20 mouse cellular contexts compared by ENCODE assay signal in genomic region chr17:23747471-23747870, GRCm38 (mm10). TPM values are rescaled to one million over a fixed set of nuclear protein-coding genes. Genes with fewer than 3 reads are reported as not detected.
DNase-seq lines count a peak whose midpoint lies in the region; ATAC-seq and TF ChIP-seq lines count a peak whose summit lies in the region.
"Had no signal": no experiment of that assay in that cellular context is flagged by ENCODE, and none has a peak within 500 bp of the region (broad histone marks: within the 10 kb centered on the region; RNA-seq: fewer than 3 reads in every experiment).

No protein-coding gene starts in this region.

- no peak for ATAC-seq in midbrain, embryonic 11.5 days (ENCODE audit: low FRiP score)
- ATAC-seq in midbrain, embryonic 13.5 days = no peak
- ATAC-seq: Patski had no signal

- no peak overlapping the region for H3K9ac ChIP-seq in midbrain, embryonic 11.5 days (ENCODE audit: low read length)
- no peak overlapping the region for H3K9ac ChIP-seq in midbrain, embryonic 13.5 days (replicated peaks)

- H3K9me3 ChIP-seq in midbrain, embryonic 11.5 days (ENCODE audit: control insufficient read depth, low read length) = no peaks in the 10 kb centered on the region
- no peaks in the 10 kb centered on the region for H3K9me3 ChIP-seq in midbrain, embryonic 13.5 days
- H3K9me3 ChIP-seq: G1E had no signal

- peaks cover 10% of the 10 kb centered on the region for H3K4me1 ChIP-seq in midbrain, embryonic 11.5 days (ENCODE audit: control insufficient read depth, insufficient read depth, low read length)
- H3K4me1 ChIP-seq in midbrain, embryonic 13.5 days (replicated peaks) = peaks cover 21% of the 10 kb centered on the region

- peak; percentile 4 for DNase-seq in gastrocnemius, adult 2 months
- no peak for DNase-seq in gastrocnemius, postnatal 36 days
- peak; percentile 83 for DNase-seq in heart, adult 11 months
- DNase-seq in heart, adult 9 months (ENCODE audit: low spot score in 2 of 2) = no peak
- DNase-seq in midbrain, embryonic 11.5 days (ENCODE audit: low spot score, missing footprints) = peak; percentile 59
- DNase-seq in A20 (ENCODE audit: low read depth, low spot score) = peak; percentile 30
- no peak for DNase-seq in layer of hippocampus, postnatal 10 days (ENCODE audit: low spot score in 2 of 2)
- DNase-seq: adrenal gland, adult 2 months; adrenal gland, adult 8-10 months; adrenal gland, postnatal 10 days; adrenal gland, postnatal 14 days; adrenal gland, postnatal 25 days; adrenal gland, postnatal 36 days; cerebellum, adult 11 months; cerebellum, adult 18-20 months had no signal

- no peak for TF ChIP-seq CTCF in gastrocnemius, adult 2 months (IDR thresholded peaks at IDR 0.05)

- H3K27me3 ChIP-seq in midbrain, embryonic 11.5 days (ENCODE audit: control insufficient read depth, insufficient read depth, low read length) = peaks cover 47% of the 10 kb centered on the region
- H3K27me3 ChIP-seq in midbrain, embryonic 13.5 days = peaks cover 59% of the 10 kb centered on the region

- H3K4me3 ChIP-seq in gastrocnemius, adult 2 months = no peak overlapping the region
- H3K4me3 ChIP-seq in midbrain, embryonic 11.5 days (ENCODE audit: low read depth, low read length) = no peak overlapping the region
- no peak overlapping the region for H3K4me3 ChIP-seq in midbrain, embryonic 13.5 days (replicated peaks)

- no peak overlapping the region for H3K4me2 ChIP-seq in midbrain, embryonic 11.5 days
- H3K4me2 ChIP-seq in midbrain, embryonic 13.5 days (replicated peaks) = no peak overlapping the region

- no peak overlapping the region for H3K27ac ChIP-seq in gastrocnemius, adult 2 months
- no peak overlapping the region for H3K27ac ChIP-seq in midbrain, embryonic 11.5 days (ENCODE audit: low read depth, low read length)
- no peak overlapping the region for H3K27ac ChIP-seq in midbrain, embryonic 13.5 days

- intact Hi-C loops in gastrocnemius, adult 2 months (cut with DNase I) = loop anchor here (5.0 kb wide), 1 partner anchor 215 kb away; no protein-coding TSS in a partner anchor
- intact Hi-C loops in gastrocnemius, postnatal 36 days (cut with DNase I) = no loop called here

- WGBS in midbrain, embryonic 11.5 days = 88% methylated on average over 3 of the region's 3 CpGs
- WGBS in midbrain, embryonic 13.5 days = 84% methylated on average over 3 of the region's 3 CpGs

- 0 out of 2 replicates have a peak, but pooled peaks cover 6% of the 10 kb centered on the region for H3K36me3 ChIP-seq in midbrain, embryonic 11.5 days (ENCODE audit: control insufficient read depth, insufficient read depth, low read length)
- peaks cover 22% of the 10 kb centered on the region for H3K36me3 ChIP-seq in midbrain, embryonic 13.5 days

RNA-seq across cellular contexts. Expression of gene Kremen2, which starts 1.8 kb away (rescaled TPM):
- total RNA-seq in gastrocnemius, adult 2 months (2021) = not detected
- total RNA-seq in gastrocnemius, postnatal 36 days (2021) = not detected
- 0.58 and 0.63 TPM in 2 replicates for polyA plus RNA-seq in midbrain, embryonic 11.5 days (2014; fragmentation: Nextera tagmentation; extraction: Ambion mirVana)
- polyA plus RNA-seq in midbrain, embryonic 13.5 days (2015; fragmentation: Nextera tagmentation; extraction: Ambion mirVana) = 0.57 and 0.66 TPM in 2 replicates
- total RNA-seq in layer of hippocampus, postnatal 10 days (2021) = under 1 TPM; 0.20 to 0.27 TPM
- total RNA-seq: adrenal gland, adult 2 months; adrenal gland, postnatal 10 days; adrenal gland, postnatal 14 days; adrenal gland, postnatal 25 days; adrenal gland, postnatal 36 days; MEL had no signal
- polyA plus RNA-seq: Patski had no signal

RNA-seq across cellular contexts. Expression of gene Paqr4, which starts 6.8 kb away (rescaled TPM):
- total RNA-seq in gastrocnemius, adult 2 months (2021) = 1 to 10 TPM; 2.7 to 4.0 TPM
- 1 to 10 TPM; 3.6 to 4.0 TPM for total RNA-seq in gastrocnemius, postnatal 36 days (2021)
- 29.5 and 30.2 TPM in 2 replicates for polyA plus RNA-seq in midbrain, embryonic 11.5 days (2014; fragmentation: Nextera tagmentation; extraction: Ambion mirVana)
- polyA plus RNA-seq in midbrain, embryonic 13.5 days (2015; fragmentation: Nextera tagmentation; extraction: Ambion mirVana) = 55.8 and 56.8 TPM in 2 replicates
- total RNA-seq in layer of hippocampus, postnatal 10 days (2021) = 10 to 100 TPM; 51.8 to 53.1 TPM

RNA-seq across cellular contexts. Expression of gene Pkmyt1, which starts 21.3 kb away (rescaled TPM):
- total RNA-seq in gastrocnemius, adult 2 months (2021) = under 1 TPM; 0.53 to 0.64 TPM
- under 1 TPM; 0.52 to 0.64 TPM for total RNA-seq in gastrocnemius, postnatal 36 days (2021)
- 29.3 and 33.7 TPM in 2 replicates for polyA plus RNA-seq in midbrain, embryonic 11.5 days (2014; fragmentation: Nextera tagmentation; extraction: Ambion mirVana)
- polyA plus RNA-seq in midbrain, embryonic 13.5 days (2015; fragmentation: Nextera tagmentation; extraction: Ambion mirVana) = 21.4 and 26.5 TPM in 2 replicates
- total RNA-seq in layer of hippocampus, postnatal 10 days (2021) = 1 to 10 TPM; 6.7 to 8.3 TPM

RNA-seq across cellular contexts. Expression of gene Flywch1, which starts 23.9 kb away (rescaled TPM):
- 10 to 100 TPM; 43.3 to 50.4 TPM for total RNA-seq in gastrocnemius, adult 2 months (2021)
- total RNA-seq in gastrocnemius, postnatal 36 days (2021) = 10 to 100 TPM; 34.3 to 38.0 TPM
- 125 and 142 TPM in 2 replicates for polyA plus RNA-seq in midbrain, embryonic 11.5 days (2014; fragmentation: Nextera tagmentation; extraction: Ambion mirVana)
- polyA plus RNA-seq in midbrain, embryonic 13.5 days (2015; fragmentation: Nextera tagmentation; extraction: Ambion mirVana) = 238 and 243 TPM in 2 replicates
- total RNA-seq in layer of hippocampus, postnatal 10 days (2021) = 100 to 1,000 TPM; 121 to 123 TPM

RNA-seq across cellular contexts. Expression of gene 1520401A03Rik, which starts 24.9 kb away (rescaled TPM):
- total RNA-seq in gastrocnemius, adult 2 months (2021) = not detected
- not detected for total RNA-seq in gastrocnemius, postnatal 36 days (2021)
- polyA plus RNA-seq in midbrain, embryonic 11.5 days (2014; fragmentation: Nextera tagmentation; extraction: Ambion mirVana) = not detected in 2 replicates
- polyA plus RNA-seq in midbrain, embryonic 13.5 days (2015; fragmentation: Nextera tagmentation; extraction: Ambion mirVana) = 0.30 TPM in 1 of 2 replicates, not detected in the other
- under 1 TPM; 0.13 to 0.62 TPM for total RNA-seq in layer of hippocampus, postnatal 10 days (2021)
- total RNA-seq: MEL had no signal
- polyA plus RNA-seq: activated CD4-positive, CD25-positive, alpha-beta regulatory T cell, adult 4 months; Patski had no signal

Comparison
In these comparisons a context has a peak if more than half of its experiments do, and no peak if none do; other contexts are left out.
1. DNase-seq: peak in gastrocnemius, adult 2 months (single experiment), heart, adult 11 months (single experiment), midbrain, embryonic 11.5 days (single experiment) and A20 (single experiment); none in gastrocnemius, postnatal 36 days (0 of 2), heart, adult 9 months (0 of 2) and layer of hippocampus, postnatal 10 days (0 of 2).
2. RNA of gene Paqr4, which starts 6.8 kb away (total RNA-seq): 51.8 to 53.1 TPM in layer of hippocampus, postnatal 10 days; 3.6 to 4.0 TPM in gastrocnemius, postnatal 36 days and 2.7 to 4.0 TPM in gastrocnemius, adult 2 months; every median in the first group is over 10 times any median in the second.
3. RNA of gene Pkmyt1, which starts 21.3 kb away (total RNA-seq): 6.7 to 8.3 TPM in layer of hippocampus, postnatal 10 days; 0.52 to 0.64 TPM in gastrocnemius, postnatal 36 days and 0.53 to 0.64 TPM in gastrocnemius, adult 2 months; every median in the first group is over 4 times any median in the second.